Mouse (Mus musculus) gastrocnemius, postnatal 4 days (tissue): Measurements from ENCODE around the gene Nrcam. TPM values are rescaled to one million over a fixed set of nuclear protein-coding genes. Genes with fewer than 3 reads are reported as not detected.

Source experiments
- DNase-seq, 2 experiments: peaks; one replicate each; pipeline ENCODE4 v3.0.0; 2021 to 2022; ENCODE audit warnings: low spot score in 2 of 2, mixed read lengths in 2 of 2
- total RNA-seq, 2 experiments: library from RNA; stranded (reverse); gene quantifications; 2 replicates each; pipeline ENCODE4 v1.2.3; 2021

Nrcam gene
- total RNA-seq, 2 experiments from 2014 or later, result 8.0 to 11.3 TPM

GRCm38 (mm10) chr12:44602269-44602957 is 273.7 kb downstream of the Nrcam start:
- DNase-seq, result no peak

- no peak for DNase-seq
These were observed 274.3 kb downstream of the Nrcam start for GRCm38 (mm10) chr12:44602958-44603331.

- no peak for DNase-seq
These were observed 288.3 kb downstream of the Nrcam start for GRCm38 (mm10) chr12:44617001-44617421.

GRCm38 (mm10) chr12:44617488-44617887 is 288.8 kb downstream of the Nrcam start:
- DNase-seq, result no peak

GRCm38 (mm10) chr12:44639341-44639921 is 310.7 kb downstream of the Nrcam start:
- DNase-seq, result no peak

GRCm38 (mm10) chr12:44640579-44640978 is 311.9 kb downstream of the Nrcam start:
- DNase-seq, result no peak

Other genes starting within 250 kb of the Nrcam start
- 10 to 100 TPM; 17.2 to 17.4 TPM for gene Dnajb9, start 118.6 kb upstream of the Nrcam start, total RNA-seq
- 10 to 100 TPM; 62.1 to 66.2 TPM for gene Pnpla8, start 107.5 kb upstream of the Nrcam start, total RNA-seq